In genomic region chr4:13516991-13517390, GRCm38 (mm10) we compare ENCODE assay signal across 28 mouse cellular contexts.
DNase-seq lines count a peak whose midpoint lies in the region; TF ChIP-seq lines count a peak whose summit lies in the region.
"Had no signal": no experiment of that assay in that cellular context is flagged by ENCODE, and none has a peak within 500 bp of the region (broad histone marks: within the 10 kb centered on the region; RNA-seq: fewer than 3 reads in every experiment).

No protein-coding gene starts in this region.

- no peak for TF ChIP-seq CTCF in embryonic fibroblast, embryonic 13.5 days (IDR thresholded peaks at IDR 0.05; ENCODE audit: borderline replicate concordance, insufficient read depth, low read length)

- TF ChIP-seq POLR2A in embryonic fibroblast, embryonic 13.5 days (IDR thresholded peaks at IDR 0.05; ENCODE audit: low read depth, low read length), result no peak

- DNase-seq in 3T3-L1 (ENCODE audit: low read depth, low spot score) (peak; percentile 95), liver (no peak)
- DNase-seq in Muller cell, postnatal 12 days (ENCODE audit: inconsistent ontology term), result peak; percentile 83
- DNase-seq in embryo, embryonic 11 days, result no peak
- DNase-seq in retina, postnatal 1 day, result no peak
- DNase-seq: adrenal gland, postnatal 10 days; adrenal gland, postnatal 36 days; B cell, adult 2 months; cerebellum, adult 18-20 months; cerebellum, adult 9-10 months; cerebellum, postnatal 14 days; gastrocnemius, adult 2 months; gastrocnemius, postnatal 14 days; heart, adult 11 months; heart, postnatal 10 days; heart, postnatal 36 days; kidney, adult 11 months had no signal

- H3K4me3 ChIP-seq in embryonic fibroblast, embryonic 13.5 days (ENCODE audit: insufficient read depth, low read length), result no peak overlapping the region
- H3K4me3 ChIP-seq: embryonic facial prominence, embryonic 12.5 days; embryonic facial prominence, embryonic 15.5 days; erythroblast, embryonic 14.5 days; forebrain, embryonic 10.5 days; forebrain, embryonic 13.5 days; gastrocnemius, adult 2 months; heart, embryonic 12.5 days; heart, embryonic 15.5 days; hindbrain, embryonic 10.5 days; hindbrain, embryonic 13.5 days; intestine, embryonic 15.5 days had no signal

- peak overlapping the region; percentile 92; the same call in 1 of the 2 replicates for H3K27ac ChIP-seq in embryonic fibroblast, embryonic 13.5 days (ENCODE audit: insufficient read depth, low read length)
- H3K27ac ChIP-seq: embryonic facial prominence, embryonic 12.5 days; embryonic facial prominence, embryonic 15.5 days; forebrain, embryonic 10.5 days; forebrain, embryonic 13.5 days; gastrocnemius, adult 2 months; heart, embryonic 15.5 days; hindbrain, embryonic 10.5 days; hindbrain, embryonic 13.5 days; intestine, embryonic 15.5 days had no signal

- peaks cover 4% of the 10 kb centered on the region for H3K4me1 ChIP-seq in embryonic fibroblast, embryonic 13.5 days (ENCODE audit: control insufficient read depth, insufficient read depth, low read length)
- H3K4me1 ChIP-seq: embryonic facial prominence, embryonic 12.5 days; embryonic facial prominence, embryonic 15.5 days; forebrain, embryonic 10.5 days; forebrain, embryonic 13.5 days; heart, embryonic 12.5 days; heart, embryonic 15.5 days; hindbrain, embryonic 10.5 days; intestine, embryonic 15.5 days had no signal

Comparison
In these comparisons a context has a peak if more than half of its experiments do, and no peak if none do; other contexts are left out.
1. DNase-seq: peak in 3T3-L1 (single experiment) and Muller cell, postnatal 12 days (single experiment); none in liver (single experiment), embryo, embryonic 11 days (single experiment) and retina, postnatal 1 day (single experiment).